Mouse (Mus musculus) stomach, embryonic 16.5 days (tissue): Measurements from ENCODE around the gene Exoc3l4. TPM values are rescaled to one million over a fixed set of nuclear protein-coding genes. Genes with fewer than 3 reads are reported as not detected.

Experiments used
- ATAC-seq: fragments of 200-750 bp; cut with Nextera tagmentation; 2 replicates; pipeline ENCODE4 v1.8.0; 2017; ENCODE audit warnings: moderate number of reproducible peaks, moderate TSS enrichment; ENCODE audit not compliant: insufficient read depth, low FRiP score
- H3K27ac ChIP-seq: fragments of 300-500 bp; sonication (generic); 2 replicates; pipeline ENCODE4 v1.5.1; 2014; ENCODE audit warnings: low read length
- H3K27me3 ChIP-seq: fragments of 300-500 bp; sonication (generic); 2 replicates; pipeline ENCODE4 v1.6.1; 2014; ENCODE audit warnings: low read length, control low read depth, mixed read lengths; ENCODE audit not compliant: control insufficient read depth, insufficient read depth
- H3K36me3 ChIP-seq: fragments of 300-500 bp; sonication (generic); 2 replicates; pipeline ENCODE4 v1.6.1; 2014; ENCODE audit warnings: low read length; ENCODE audit not compliant: control insufficient read depth, insufficient read depth
- H3K4me1 ChIP-seq: fragments of 300-500 bp; sonication (generic); 2 replicates; pipeline ENCODE4 v1.6.1; 2014; ENCODE audit warnings: low read length, control low read depth, mixed read lengths; ENCODE audit not compliant: control insufficient read depth, insufficient read depth
- H3K4me2 ChIP-seq: fragments of 300-500 bp; sonication (generic); 2 replicates; pipeline ENCODE4 v1.6.1; 2014; ENCODE audit warnings: low read depth, low read length, mixed read lengths
- H3K4me3 ChIP-seq: fragments of 300-500 bp; sonication (generic); replicated peaks from 2 replicates; pipeline ENCODE4 v1.5.1; 2014; ENCODE audit warnings: mild to moderate bottlenecking, low read length
- H3K9ac ChIP-seq: fragments of 300-500 bp; sonication (generic); 2 replicates; pipeline ENCODE4 v1.6.1; 2014; ENCODE audit warnings: low read length
- H3K9me3 ChIP-seq: fragments of 300-500 bp; sonication (generic); replicated peaks from 2 replicates; pipeline ENCODE4 v1.6.1; 2016; ENCODE audit warnings: low read length, control low read depth; ENCODE audit not compliant: control insufficient read depth
- WGBS: fragments of 180-500 bp; shearing (Covaris S2); extraction: QIAGEN DNeasy Blood & Tissue Kit; methylation state at CpG from one replicate; pipeline ENCODE4 v1.1.7; 2014; 5-methylcytosine and 5-hydroxymethylcytosine counted together
- polyA plus RNA-seq: library from polyadenylated mRNA; unstranded; fragments of >200 nt; fragmentation: Nextera tagmentation; extraction: Ambion mirVana; gene quantifications from 2 replicates; pipeline ENCODE4 v1.2.1, GENCODE M21; 2015

Exoc3l4 gene
- polyA plus RNA-seq, 1 experiment from 2014 or later: 9.6 TPM

DNA sequence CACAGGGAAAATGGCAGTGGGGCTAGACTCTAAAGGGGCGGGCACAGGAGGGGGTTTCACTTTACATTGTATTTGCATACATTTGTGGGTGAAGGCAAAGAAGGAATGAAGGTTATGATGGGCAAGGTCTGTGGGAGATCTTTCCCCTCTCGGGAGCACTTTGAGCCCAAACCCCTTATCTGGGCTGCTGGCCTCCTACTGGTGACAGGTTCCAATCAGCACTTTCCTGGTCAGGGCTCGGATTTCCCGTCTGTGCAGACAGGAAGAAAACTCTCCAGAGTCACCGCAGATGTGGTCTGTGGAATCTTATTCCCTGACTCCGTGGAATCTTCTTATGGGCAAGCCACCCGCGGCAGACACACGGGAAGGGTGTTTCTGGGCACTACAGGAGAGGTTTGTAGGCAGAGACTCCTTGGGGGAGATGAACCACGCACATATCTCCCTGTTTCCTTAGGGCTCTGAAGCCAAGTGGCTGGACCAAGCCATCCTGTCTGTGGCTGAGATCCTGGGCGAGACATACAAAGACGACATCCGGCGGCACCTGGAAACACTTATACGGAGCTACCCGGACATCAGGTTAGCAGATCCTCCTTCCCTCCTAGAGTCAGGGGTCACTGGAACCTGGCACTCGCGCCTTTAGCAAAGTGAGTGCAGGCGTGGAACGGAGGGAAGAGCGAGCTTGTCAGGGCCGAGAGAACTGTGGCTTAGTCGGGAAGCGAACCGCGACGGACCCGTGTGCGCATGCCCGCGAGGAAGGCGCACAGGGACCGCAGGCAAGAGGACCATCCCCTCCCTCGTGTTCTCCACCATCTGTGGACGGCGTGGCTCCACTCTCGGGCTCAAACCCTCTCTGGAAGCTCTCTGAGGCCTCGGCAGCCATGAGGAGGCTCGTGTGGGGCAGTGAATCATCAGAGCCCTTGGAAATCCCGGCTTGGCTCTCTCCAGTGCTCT is 12.4 kb downstream of the Exoc3l4 start:
- Histone ChIP-seq H3K9me3 (no peaks in the 10 kb centered on the region), H3K4me3 (peak overlapping the region; percentile 43), H3K27me3 (peaks cover 31% of the 10 kb centered on the region), H3K36me3 (no peaks in the 10 kb centered on the region), H3K9ac (peak overlapping the region; percentile 67), H3K4me2 (peak overlapping the region; percentile 74), H3K27ac (peak overlapping the region; percentile 62; the same call in 1 of the 2 replicates), H3K4me1 (peaks cover 36% of the 10 kb centered on the region)
- 1% methylated on average over 40 of the region's 40 CpGs for WGBS
- peak; percentile 41; the same call in 1 of the 2 replicates for ATAC-seq

GRCm38 (mm10) chr12:111430049-111430867 is 13.4 kb downstream of the Exoc3l4 start:
- peaks cover 39% of the 10 kb centered on the region for H3K4me1 ChIP-seq
- H3K4me3 ChIP-seq: peak overlapping the region; percentile 43
- H3K4me2 ChIP-seq: peak overlapping the region; percentile 74
- peak overlapping the region; percentile 86; the same call in 1 of the 2 replicates for H3K27ac ChIP-seq
- peaks cover 27% of the 10 kb centered on the region for H3K27me3 ChIP-seq
- WGBS: 20% methylated on average over 27 of the region's 27 CpGs
- no peaks in the 10 kb centered on the region for H3K36me3 ChIP-seq
- no peaks in the 10 kb centered on the region for H3K9me3 ChIP-seq
- H3K9ac ChIP-seq: peak overlapping the region; percentile 67; the same call in 1 of the 2 replicates
- ATAC-seq: 0 out of 2 replicates have a peak, but pooled peaks have one; percentile 5

DNA sequence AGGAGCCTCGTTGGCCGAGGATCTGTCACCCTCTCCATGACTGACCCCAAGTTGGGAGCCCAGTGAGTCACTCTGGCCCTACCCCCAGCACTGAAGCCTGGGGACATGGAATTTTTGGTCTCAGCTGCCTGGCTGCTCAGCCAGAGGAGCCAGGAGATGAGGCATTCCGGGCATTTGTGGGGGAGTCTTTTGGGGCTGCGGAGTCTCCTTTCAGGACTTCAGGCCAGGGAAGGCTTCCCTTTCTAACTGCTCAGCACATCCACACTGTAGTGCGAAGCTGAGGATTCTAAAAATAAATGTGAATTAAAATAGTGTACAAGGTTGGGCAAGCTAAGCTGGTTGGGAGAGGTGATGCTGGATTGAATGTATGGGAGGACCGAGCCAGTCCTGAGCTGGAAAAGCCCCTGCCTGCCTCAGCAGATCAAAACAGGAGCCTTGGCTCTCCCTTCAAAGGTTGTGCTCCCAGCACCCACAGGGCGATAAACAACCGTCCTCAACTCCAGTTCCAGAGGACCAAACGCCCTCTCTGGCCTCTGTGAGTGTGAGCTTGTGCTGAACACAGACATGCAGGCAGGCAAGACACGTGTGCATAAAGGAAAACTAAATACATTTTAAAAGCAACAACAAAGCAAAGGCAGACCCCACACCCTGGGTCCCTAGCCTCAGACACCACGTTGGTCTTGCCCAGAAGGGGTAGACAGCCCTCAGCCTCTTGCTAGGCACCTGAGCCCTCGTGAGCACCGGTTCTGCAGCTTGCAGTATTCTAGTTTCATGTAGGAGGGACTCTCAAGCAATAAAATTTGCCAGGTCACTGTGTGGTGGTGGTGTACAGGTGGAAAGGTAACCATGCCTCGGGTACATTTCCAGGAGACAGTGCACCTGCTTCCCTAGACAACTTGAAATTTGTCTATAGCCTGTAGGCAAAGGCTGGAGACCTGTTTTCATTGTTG is 14.3 kb downstream of the Exoc3l4 start:
- 46% methylated on average over 14 of the region's 14 CpGs for WGBS
- Histone ChIP-seq H3K4me2 (no peak overlapping the region), H3K9me3 (no peaks in the 10 kb centered on the region), H3K9ac (no peak overlapping the region), H3K27ac (peak overlapping the region; percentile 86; the same call in 1 of the 2 replicates), H3K27me3 (peaks cover 22% of the 10 kb centered on the region), H3K4me3 (no peak overlapping the region), H3K4me1 (peaks cover 39% of the 10 kb centered on the region), H3K36me3 (no peaks in the 10 kb centered on the region)
- ATAC-seq: no peak

GRCm38 (mm10) chr12:111432097-111432496 is 15.3 kb downstream of the Exoc3l4 start:
- peaks cover 22% of the 10 kb centered on the region for H3K27me3 ChIP-seq
- peaks cover 44% of the 10 kb centered on the region for H3K4me1 ChIP-seq
- no peak overlapping the region for H3K9ac ChIP-seq
- no peak overlapping the region for H3K4me2 ChIP-seq
- 39% methylated on average over 4 of the region's 4 CpGs for WGBS
- H3K4me3 ChIP-seq: no peak overlapping the region
- peak; percentile 12; the same call in 1 of the 2 replicates for ATAC-seq
- no peaks in the 10 kb centered on the region for H3K9me3 ChIP-seq
- H3K36me3 ChIP-seq: no peaks in the 10 kb centered on the region
- peak overlapping the region; percentile 86 for H3K27ac ChIP-seq

GRCm38 (mm10) chr12:111432751-111433331 is 16.0 kb downstream of the Exoc3l4 start:
- H3K9ac ChIP-seq: no peak overlapping the region
- no peaks in the 10 kb centered on the region for H3K9me3 ChIP-seq
- ATAC-seq: no peak
- no peaks in the 10 kb centered on the region for H3K36me3 ChIP-seq
- H3K27me3 ChIP-seq: peaks cover 21% of the 10 kb centered on the region
- peaks cover 41% of the 10 kb centered on the region for H3K4me1 ChIP-seq
- peak overlapping the region; percentile 86 for H3K27ac ChIP-seq
- WGBS: 70% methylated on average over 4 of the region's 5 CpGs
- no peak overlapping the region for H3K4me2 ChIP-seq
- H3K4me3 ChIP-seq: no peak overlapping the region

DNA sequence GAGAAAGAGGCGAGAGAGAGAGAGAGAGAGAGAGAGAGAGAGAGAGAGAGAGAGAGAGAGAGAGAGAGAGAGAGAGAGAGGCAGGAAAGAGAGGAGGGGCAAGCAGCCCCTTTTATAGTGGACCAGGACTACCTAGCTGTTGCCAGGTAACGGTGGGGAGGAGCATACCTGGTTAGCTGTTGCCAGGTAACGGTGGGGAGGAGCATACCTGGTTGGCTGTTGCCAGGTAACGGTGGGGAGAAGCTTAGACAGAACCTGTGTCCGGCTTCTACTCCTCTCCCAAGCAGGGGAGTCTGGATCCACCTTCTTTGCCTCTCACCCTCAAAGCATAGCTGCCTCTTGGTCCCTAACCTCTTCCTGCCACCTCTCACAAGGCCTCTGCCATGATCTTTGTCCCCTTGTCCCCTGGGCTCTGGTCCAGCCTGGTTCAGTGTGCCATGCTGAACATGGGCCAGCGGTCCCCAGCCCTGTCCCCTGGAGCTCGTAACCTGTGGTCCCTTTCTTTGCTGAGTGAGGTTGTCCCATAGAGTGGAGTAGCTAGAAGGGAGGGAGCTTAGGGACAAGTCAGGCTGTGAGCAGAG is 17.4 kb downstream of the Exoc3l4 start:
- 33% methylated on average over 6 of the region's 7 CpGs for WGBS
- Histone ChIP-seq H3K9ac (0 out of 2 replicates have a peak overlapping the region, but pooled peaks have one; percentile 39), H3K4me2 (no peak overlapping the region), H3K4me1 (peaks cover 27% of the 10 kb centered on the region), H3K9me3 (no peaks in the 10 kb centered on the region), H3K36me3 (no peaks in the 10 kb centered on the region), H3K27ac (peak overlapping the region; percentile 46; the same call in 1 of the 2 replicates), H3K4me3 (no peak overlapping the region), H3K27me3 (peaks cover 12% of the 10 kb centered on the region; the same call in 1 of the 2 replicates)
- no peak for ATAC-seq

DNA sequence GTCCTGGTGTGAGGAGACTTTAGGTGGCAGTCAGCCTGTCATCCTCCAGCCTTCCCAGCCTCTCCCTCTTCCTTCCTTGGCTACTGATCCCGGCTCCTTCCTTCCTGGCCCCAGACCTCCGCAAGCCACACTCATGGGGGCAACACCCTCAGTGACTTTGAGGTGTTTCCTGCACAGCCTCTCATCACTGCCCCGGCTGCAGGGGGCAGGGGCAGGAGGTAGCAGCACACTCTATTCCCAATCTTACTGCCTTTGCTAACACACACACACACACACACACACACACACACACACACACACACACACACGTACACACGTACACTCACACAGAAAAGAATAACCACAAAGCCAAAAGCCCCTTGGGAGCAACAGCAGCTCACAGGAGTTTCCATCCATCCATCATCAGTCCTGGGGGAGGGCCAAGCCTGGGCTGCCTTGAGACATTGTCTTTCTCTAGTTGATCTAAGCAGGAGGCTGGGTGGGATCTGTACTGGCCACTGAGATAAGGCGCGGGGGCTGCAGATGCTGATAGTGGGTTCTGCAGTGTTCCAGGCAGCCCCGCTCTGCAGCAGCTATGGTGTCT is 18.0 kb downstream of the Exoc3l4 start:
- peaks cover 9% of the 10 kb centered on the region; the same call in 1 of the 2 replicates for H3K27me3 ChIP-seq
- peaks cover 23% of the 10 kb centered on the region for H3K4me1 ChIP-seq
- H3K4me3 ChIP-seq: no peak overlapping the region
- H3K9ac ChIP-seq: 0 out of 2 replicates have a peak overlapping the region, but pooled peaks have one; percentile 39
- 0 out of 2 replicates have a peak, but pooled peaks have one; percentile 27 for ATAC-seq
- no peak overlapping the region for H3K4me2 ChIP-seq
- H3K9me3 ChIP-seq: no peaks in the 10 kb centered on the region
- H3K27ac ChIP-seq: no peak overlapping the region; the same call in 1 of the 2 replicates
- 16% methylated on average over 8 of the region's 8 CpGs for WGBS
- H3K36me3 ChIP-seq: no peaks in the 10 kb centered on the region
